Mouse (Mus musculus) mature B cell (primary cell): ENCODE data around the gene Btbd35f27.
"Not testable (repeated sequence)": the region's sequence is repeated elsewhere in the genome, so short reads cannot be mapped to it uniquely, and the experiment has no call there.

Source experiments
- in situ Hi-C: fragments of 300-500 bp; cut with MboI; formaldehyde crosslinking; loops from 2 replicates; pipeline ENCODE4 v1.14.3; 2019

Gene Btbd35f27

GRCm38 (mm10) chrX:4951835-4952234 lies at the start of gene Btbd35f27:
TSS of gene Btbd35f27 (plus strand) at chrX:4952135.
- in situ Hi-C loops, result not testable (repeated sequence)
